Mouse (Mus musculus): Measurements from ENCODE around the gene Cabs1. TPM values are rescaled to one million over a fixed set of nuclear protein-coding genes. Genes with fewer than 3 reads are reported as not detected.

Cabs1 gene
- not detected in 2 replicates for total RNA-seq (2023)

DNA sequence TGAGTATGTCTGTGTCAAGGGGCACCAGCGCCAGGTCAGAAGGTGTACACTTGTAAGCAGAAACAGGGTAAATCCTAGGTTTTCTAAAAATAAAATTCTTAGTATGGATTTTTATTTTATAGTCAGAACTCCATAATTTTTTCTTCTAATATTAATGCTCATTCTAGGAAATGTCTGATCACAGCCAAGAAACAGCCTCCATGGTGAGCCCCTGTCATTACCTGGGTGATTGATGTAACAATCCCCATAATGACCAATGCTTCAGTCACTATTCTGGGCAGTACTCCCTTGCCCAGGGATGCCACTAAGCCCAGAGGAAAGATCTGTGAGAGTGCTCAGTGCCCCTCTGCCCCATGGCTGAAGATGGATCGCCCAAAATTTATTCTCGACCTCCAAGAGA lies at the start of gene Cabs1:
Gene Cabs1 (plus strand): TSS at position 301 of the 400 bp plus-strand sequence.

DNA sequence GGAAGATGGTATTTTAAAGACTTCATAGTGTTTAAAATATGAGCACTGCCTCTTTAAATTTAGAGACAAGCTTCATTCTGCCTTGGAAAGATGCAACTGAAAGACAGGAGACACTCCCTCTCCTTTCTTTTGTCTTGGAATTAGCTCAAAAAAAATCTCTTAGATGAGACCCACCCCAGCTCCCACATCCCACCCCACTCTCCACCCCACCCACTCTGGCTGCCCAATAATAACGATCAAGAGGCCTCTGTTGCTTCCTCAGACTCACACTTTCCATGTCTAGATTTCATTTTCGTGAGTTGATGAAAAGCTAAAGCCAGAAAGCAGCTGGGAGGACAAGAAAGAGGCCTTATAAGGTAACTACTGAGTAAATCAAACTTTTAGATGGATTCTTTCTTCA lies 10.0 kb upstream of the Cabs1 start, which contains the start of the genes 2310003L06Rik and Gm28434:
Gene 2310003L06Rik (plus strand): TSS at position 259 of the 400 bp plus-strand sequence.
Gene Gm28434 (plus strand): TSS at position 317 of the 400 bp plus-strand sequence.

DNA sequence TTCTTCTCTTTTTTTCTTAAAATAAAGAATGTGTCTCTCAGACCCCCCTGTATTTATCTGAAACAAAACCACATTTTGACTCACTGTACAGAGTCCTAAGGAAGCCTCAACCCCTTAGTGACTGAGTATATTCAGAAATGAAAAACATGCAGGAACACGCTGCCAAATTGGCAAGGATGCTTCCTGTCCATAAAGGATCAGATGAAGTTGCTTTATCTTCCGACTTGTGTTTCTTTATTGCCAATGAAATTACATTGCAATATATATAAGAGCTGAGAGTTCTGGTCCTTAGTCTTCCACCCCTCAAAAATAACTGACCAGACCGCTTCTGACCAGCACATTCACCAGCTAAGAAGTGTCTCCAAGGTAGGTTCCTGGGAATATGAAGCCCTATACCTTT lies 23.0 kb downstream of the Cabs1 start, which contains the start of gene Smr3a:
Gene Smr3a (plus strand): TSS at position 301 of the 400 bp plus-strand sequence.

Other genes with a start within 250 kb of the Cabs1 start
- not detected in 2 replicates for gene Csn1s2a, start 204.9 kb upstream of the Cabs1 start, total RNA-seq (2023)
- gene Csn1s2b, start 171.4 kb upstream of the Cabs1 start, total RNA-seq (2023): not detected in 2 replicates
- gene Prr27, start 153.8 kb upstream of the Cabs1 start, total RNA-seq (2023): not detected in 2 replicates
- gene Odam, start 94.4 kb upstream of the Cabs1 start, total RNA-seq (2023): not detected in 2 replicates
- not detected in 2 replicates for gene Csn3, start 53.9 kb upstream of the Cabs1 start, total RNA-seq (2023)
- not detected in 2 replicates for gene 2310003L06Rik, start 10.0 kb upstream of the Cabs1 start, total RNA-seq (2023)
- gene Gm28434, start 9.9 kb upstream of the Cabs1 start, total RNA-seq (2023): not detected in 2 replicates
- not detected in 2 replicates for gene Smr3a, start 23.1 kb downstream of the Cabs1 start, total RNA-seq (2023)
- not detected in 2 replicates for gene Smr2, start 107.1 kb downstream of the Cabs1 start, total RNA-seq (2023)
- not detected in 2 replicates for gene Gm11116, start 132.1 kb downstream of the Cabs1 start, total RNA-seq (2023)
- gene Gm11115, start 174.7 kb downstream of the Cabs1 start, total RNA-seq (2023): not detected in 2 replicates

Measured in neutrophil, adult 65 days (primary cell).